Mouse (Mus musculus) embryonic facial prominence, embryonic 11.5 days (tissue): ENCODE results near the gene Tnfsf11. TPM values are rescaled to one million over a fixed set of nuclear protein-coding genes. Genes with fewer than 3 reads are reported as not detected.

Experiments used
- ATAC-seq: fragments of 200-750 bp; cut with Nextera tagmentation; replicated peaks from 2 replicates; pipeline ENCODE4 v1.8.0; 2017; ENCODE audit warnings: low read depth; ENCODE audit not compliant: insufficient number of reproducible peaks, low FRiP score, low TSS enrichment
- DNase-seq: peaks from one replicate; pipeline ENCODE4 v3.0.0-alpha.2; 2015; ENCODE audit warnings: low spot score
- H3K27ac ChIP-seq: fragments of 300-500 bp; sonication (generic); replicated peaks from 2 replicates; pipeline ENCODE4 v1.5.1; 2014; ENCODE audit warnings: mild to moderate bottlenecking, low read depth, low read length, control low read depth
- H3K27me3 ChIP-seq: fragments of 300-500 bp; sonication (generic); 2 replicates; pipeline ENCODE4 v1.6.1; 2014; ENCODE audit warnings: mild to moderate bottlenecking, low read length, moderate library complexity, mixed read lengths; ENCODE audit not compliant: control insufficient read depth, insufficient read depth
- H3K36me3 ChIP-seq: fragments of 300-500 bp; sonication (generic); replicated peaks from 2 replicates; pipeline ENCODE4 v1.6.1; 2014; ENCODE audit warnings: low read depth, mild to moderate bottlenecking, low read length, moderate library complexity, mixed read lengths; ENCODE audit not compliant: control insufficient read depth, insufficient read depth
- H3K4me1 ChIP-seq: fragments of 300-500 bp; sonication (generic); 2 replicates; pipeline ENCODE4 v1.6.1; 2014; ENCODE audit warnings: low read length, mixed read lengths; ENCODE audit not compliant: control insufficient read depth, insufficient read depth
- H3K4me2 ChIP-seq: fragments of 300-500 bp; sonication (generic); 2 replicates; pipeline ENCODE4 v1.6.1; 2014; ENCODE audit warnings: low read depth, mild to moderate bottlenecking, control low read depth, low read length, moderate library complexity
- H3K4me3 ChIP-seq: fragments of 300-500 bp; sonication (generic); 2 replicates; pipeline ENCODE4 v1.5.1; 2014; ENCODE audit warnings: low read depth, low read length, control low read depth
- H3K9ac ChIP-seq: fragments of 300-500 bp; sonication (generic); replicated peaks from 2 replicates; pipeline ENCODE4 v1.6.1; 2014; ENCODE audit warnings: mild to moderate bottlenecking, control low read depth, low read length
- H3K9me3 ChIP-seq: fragments of 300-500 bp; sonication (generic); replicated peaks from 2 replicates; pipeline ENCODE4 v1.6.1; 2016; ENCODE audit warnings: mild to moderate bottlenecking, low read length, inconsistent platforms, mixed read lengths; ENCODE audit not compliant: control insufficient read depth
- WGBS: fragments of 180-500 bp; shearing (Covaris S2); extraction: QIAGEN DNeasy Blood & Tissue Kit; methylation state at CpG from one replicate; pipeline ENCODE4 v1.1.7; 2014; 5-methylcytosine and 5-hydroxymethylcytosine counted together
- polyA plus RNA-seq: library from polyadenylated mRNA; unstranded; fragments of >200 nt; fragmentation: Nextera tagmentation; extraction: Ambion mirVana; gene quantifications from 2 replicates; pipeline ENCODE4 v1.2.1, GENCODE M21; 2014

Gene Tnfsf11
- polyA plus RNA-seq, 1 experiment from 2014 or later = 0.15 TPM

GRCm38 (mm10) chr14:78254017-78254416 is 53.8 kb downstream of the Tnfsf11 start:
- no peaks in the 10 kb centered on the region for H3K9me3 ChIP-seq
- H3K27ac ChIP-seq = no peak overlapping the region
- H3K9ac ChIP-seq = no peak overlapping the region
- 77% methylated on average over 7 of the region's 7 CpGs for WGBS
- no peaks in the 10 kb centered on the region for H3K27me3 ChIP-seq
- ATAC-seq (no peak), DNase-seq (no peak)
- no peak overlapping the region for H3K4me2 ChIP-seq
- no peaks in the 10 kb centered on the region for H3K36me3 ChIP-seq
- H3K4me1 ChIP-seq = no peaks in the 10 kb centered on the region
- H3K4me3 ChIP-seq = no peak overlapping the region

- Histone ChIP-seq H3K9ac (no peak overlapping the region), H3K9me3 (no peaks in the 10 kb centered on the region), H3K4me2 (no peak overlapping the region), H3K4me3 (no peak overlapping the region), H3K4me1 (no peaks in the 10 kb centered on the region), H3K27ac (no peak overlapping the region), H3K27me3 (no peaks in the 10 kb centered on the region), H3K36me3 (no peaks in the 10 kb centered on the region)
- no peak for DNase-seq
- ATAC-seq = no peak
- 85% methylated on average over 5 of the region's 5 CpGs for WGBS
These were observed 61.2 kb downstream of the Tnfsf11 start for GRCm38 (mm10) chr14:78246601-78247000.

- no peak overlapping the region for H3K4me2 ChIP-seq
- no peak overlapping the region for H3K9ac ChIP-seq
- no peaks in the 10 kb centered on the region for H3K9me3 ChIP-seq
- H3K27ac ChIP-seq = no peak overlapping the region
- no peaks in the 10 kb centered on the region for H3K27me3 ChIP-seq
- no peaks in the 10 kb centered on the region for H3K4me1 ChIP-seq
- no peaks in the 10 kb centered on the region for H3K36me3 ChIP-seq
- no peak for ATAC-seq
- DNase-seq = no peak
- 60% methylated on average over 4 of the region's 4 CpGs for WGBS
- no peak overlapping the region for H3K4me3 ChIP-seq
These were observed 63.0 kb downstream of the Tnfsf11 start for GRCm38 (mm10) chr14:78244811-78245210.

- Histone ChIP-seq H3K27ac (no peak overlapping the region), H3K9me3 (no peaks in the 10 kb centered on the region), H3K36me3 (no peaks in the 10 kb centered on the region), H3K27me3 (no peaks in the 10 kb centered on the region), H3K4me2 (no peak overlapping the region), H3K4me3 (no peak overlapping the region), H3K9ac (no peak overlapping the region), H3K4me1 (no peaks in the 10 kb centered on the region)
- ATAC-seq (no peak), DNase-seq (no peak)
- WGBS = 84% methylated on average over 6 of the region's 6 CpGs
These were observed 68.5 kb downstream of the Tnfsf11 start for GRCm38 (mm10) chr14:78239346-78239745.

GRCm38 (mm10) chr14:78237238-78237637 is 70.6 kb downstream of the Tnfsf11 start:
- WGBS = 83% methylated on average over 6 of the region's 6 CpGs
- no peaks in the 10 kb centered on the region for H3K4me1 ChIP-seq
- DNase-seq (no peak), ATAC-seq (no peak)
- no peak overlapping the region for H3K4me3 ChIP-seq
- H3K9me3 ChIP-seq = no peaks in the 10 kb centered on the region
- H3K27me3 ChIP-seq = no peaks in the 10 kb centered on the region
- H3K27ac ChIP-seq = no peak overlapping the region
- no peaks in the 10 kb centered on the region for H3K36me3 ChIP-seq
- no peak overlapping the region for H3K9ac ChIP-seq
- no peak overlapping the region for H3K4me2 ChIP-seq

GRCm38 (mm10) chr14:78236144-78236543 is 71.7 kb downstream of the Tnfsf11 start:
- H3K4me3 ChIP-seq = no peak overlapping the region
- WGBS = 76% methylated on average over 4 of the region's 4 CpGs
- no peaks in the 10 kb centered on the region for H3K36me3 ChIP-seq
- H3K27me3 ChIP-seq = no peaks in the 10 kb centered on the region
- no peaks in the 10 kb centered on the region for H3K9me3 ChIP-seq
- H3K27ac ChIP-seq = no peak overlapping the region
- no peak overlapping the region for H3K9ac ChIP-seq
- no peak overlapping the region for H3K4me2 ChIP-seq
- DNase-seq = no peak
- H3K4me1 ChIP-seq = no peaks in the 10 kb centered on the region
- ATAC-seq = no peak

GRCm38 (mm10) chr14:78235296-78235695 is 72.5 kb downstream of the Tnfsf11 start:
- Histone ChIP-seq H3K27me3 (no peaks in the 10 kb centered on the region), H3K4me3 (no peak overlapping the region), H3K9ac (no peak overlapping the region), H3K27ac (no peak overlapping the region), H3K4me1 (no peaks in the 10 kb centered on the region), H3K36me3 (no peaks in the 10 kb centered on the region), H3K9me3 (no peaks in the 10 kb centered on the region), H3K4me2 (no peak overlapping the region)
- ATAC-seq (no peak), DNase-seq (no peak)
- 53% methylated on average over 3 of the region's 3 CpGs for WGBS

- H3K4me1 ChIP-seq = no peaks in the 10 kb centered on the region
- DNase-seq (no peak), ATAC-seq (no peak)
- no peak overlapping the region for H3K4me3 ChIP-seq
- WGBS = 64% methylated on average over 4 of the region's 4 CpGs
- H3K9ac ChIP-seq = no peak overlapping the region
- H3K27me3 ChIP-seq = no peaks in the 10 kb centered on the region
- H3K4me2 ChIP-seq = no peak overlapping the region
- no peak overlapping the region for H3K27ac ChIP-seq
- H3K36me3 ChIP-seq = no peaks in the 10 kb centered on the region
- no peaks in the 10 kb centered on the region for H3K9me3 ChIP-seq
These were observed 78.8 kb downstream of the Tnfsf11 start for GRCm38 (mm10) chr14:78229012-78229411.
